Mouse (Mus musculus) hindbrain, embryonic 14.5 days (tissue): ENCODE data around the gene Mns1. TPM values are rescaled to one million over a fixed set of nuclear protein-coding genes. Genes with fewer than 3 reads are reported as not detected.

Source experiments
- ATAC-seq: fragments of 200-750 bp; cut with Nextera tagmentation; 2 replicates; pipeline ENCODE4 v1.8.0; 2017; ENCODE audit warnings: moderate number of reproducible peaks, mild to moderate bottlenecking, moderate TSS enrichment, moderate library complexity; ENCODE audit not compliant: low FRiP score
- DNase-seq: peaks from one replicate; pipeline ENCODE4 v3.0.0-alpha.2; 2015; ENCODE audit warnings: low spot score
- H3K27ac ChIP-seq: fragments of 300-500 bp; sonication (generic); 2 replicates; pipeline ENCODE4 v1.5.1; 2014; ENCODE audit warnings: mild to moderate bottlenecking, moderate library complexity
- H3K27me3 ChIP-seq: fragments of 300-500 bp; sonication (generic); 2 replicates; pipeline ENCODE4 v1.6.1; 2014; ENCODE audit warnings: mild to moderate bottlenecking, low read length, mixed read lengths; ENCODE audit not compliant: control insufficient read depth, insufficient read depth
- H3K36me3 ChIP-seq: fragments of 300-500 bp; sonication (generic); replicated peaks from 2 replicates; pipeline ENCODE4 v1.6.1; 2014; ENCODE audit not compliant: control insufficient read depth, insufficient read depth
- H3K4me1 ChIP-seq: fragments of 300-500 bp; sonication (generic); replicated peaks from 2 replicates; pipeline ENCODE4 v1.6.1; 2014; ENCODE audit warnings: antibody characterized with exemption, low read length, mixed read lengths; ENCODE audit not compliant: control insufficient read depth, insufficient read depth
- H3K4me2 ChIP-seq: fragments of 300-500 bp; sonication (generic); replicated peaks from 2 replicates; pipeline ENCODE4 v1.6.1; 2014; ENCODE audit warnings: mild to moderate bottlenecking, moderate library complexity
- H3K4me3 ChIP-seq: fragments of 300-500 bp; sonication (generic); replicated peaks from 2 replicates; pipeline ENCODE4 v1.5.1; 2014; ENCODE audit warnings: mild to moderate bottlenecking, low read length
- H3K9ac ChIP-seq: fragments of 300-500 bp; sonication (generic); 2 replicates; pipeline ENCODE4 v1.6.1; 2014
- H3K9me3 ChIP-seq: fragments of 300-500 bp; sonication (generic); 2 replicates; pipeline ENCODE4 v1.6.1; 2016; ENCODE audit warnings: low read length; ENCODE audit not compliant: control insufficient read depth
- WGBS: fragments of 180-500 bp; shearing (Covaris S2); extraction: QIAGEN DNeasy Blood & Tissue Kit; methylation state at CpG from one replicate; pipeline ENCODE4 v1.1.7; 2014; 5-methylcytosine and 5-hydroxymethylcytosine counted together
- microRNA-seq: library from miRNA; unstranded; fragments of <30 nt; microRNA quantifications from one replicate; pipeline ENCODE4, GENCODE M21; 2016
- polyA plus RNA-seq: library from polyadenylated mRNA; unstranded; fragments of >200 nt; fragmentation: Nextera tagmentation; extraction: Ambion mirVana; gene quantifications from 2 replicates; pipeline ENCODE4 v1.2.1, GENCODE M21; 2014

The Mns1 gene
- polyA plus RNA-seq, 1 experiment from 2014 or later, result 5.9 TPM

DNA sequence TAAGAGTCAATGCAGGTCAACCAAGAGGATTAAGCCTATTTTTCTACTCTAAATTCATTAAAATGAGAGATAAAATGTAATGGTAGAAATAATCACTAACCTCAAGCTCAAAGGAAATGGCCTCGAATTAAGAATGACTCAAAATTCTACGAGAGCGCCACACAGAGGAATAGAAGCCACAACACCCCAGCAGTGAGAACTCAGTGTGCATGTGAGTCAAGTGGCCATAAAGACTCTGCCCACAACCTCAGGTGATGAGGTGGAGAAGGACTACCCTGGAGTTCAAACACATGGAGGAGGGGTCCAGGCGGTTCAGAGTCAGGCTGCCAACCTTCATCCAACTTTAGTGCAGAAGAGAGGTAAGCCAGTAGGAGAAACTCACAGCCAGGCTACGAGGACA lies 51.3 kb downstream of the Mns1 start:
- H3K9me3 ChIP-seq, result no peaks in the 10 kb centered on the region
- ATAC-seq (no peak), DNase-seq (no peak)
- H3K9ac ChIP-seq, result no peak overlapping the region
- H3K4me2 ChIP-seq, result no peak overlapping the region
- WGBS, result 96% methylated on average over 5 of the region's 5 CpGs
- no peaks in the 10 kb centered on the region for H3K27me3 ChIP-seq
- peaks cover 21% of the 10 kb centered on the region for H3K36me3 ChIP-seq
- no peak overlapping the region for H3K27ac ChIP-seq
- peaks cover 14% of the 10 kb centered on the region for H3K4me1 ChIP-seq
- H3K4me3 ChIP-seq, result no peak overlapping the region

DNA sequence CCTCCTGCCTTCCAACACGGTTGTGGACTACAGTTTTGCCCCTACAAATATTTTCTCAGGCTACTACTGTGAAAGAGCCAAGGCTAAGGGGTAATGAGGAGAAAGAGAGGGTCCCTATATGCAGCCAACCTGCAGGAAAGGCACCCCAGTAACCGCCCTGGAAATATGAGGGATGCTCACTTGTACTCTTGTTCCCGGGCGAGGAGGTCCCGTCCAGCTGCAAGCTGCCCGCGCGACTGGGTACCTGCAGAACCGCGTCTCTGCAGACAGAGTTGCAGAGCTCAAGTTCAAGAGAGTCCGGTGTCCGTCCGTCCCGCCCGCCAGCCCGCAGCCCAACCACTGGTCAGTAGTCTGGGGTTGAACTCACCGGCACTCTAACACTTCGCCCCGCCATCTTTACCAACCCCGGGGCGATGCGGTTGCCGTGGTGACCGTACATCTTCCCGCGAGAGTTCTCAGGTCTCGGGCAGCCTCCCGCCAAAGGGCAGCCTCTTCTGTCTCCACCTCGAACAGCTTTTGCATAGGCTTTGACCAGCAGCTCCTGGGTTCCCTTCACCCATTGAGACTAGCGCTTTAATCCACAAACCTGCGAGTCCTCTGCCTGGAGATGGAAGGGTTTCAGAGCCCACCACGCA lies 53.9 kb downstream of the Mns1 start:
- Histone ChIP-seq H3K4me1 (peaks cover 14% of the 10 kb centered on the region), H3K36me3 (0 out of 2 replicates have a peak, but pooled peaks cover 5% of the 10 kb centered on the region), H3K27ac (peak overlapping the region; percentile 89), H3K4me2 (peak overlapping the region; percentile 71), H3K4me3 (peak overlapping the region; percentile 63), H3K9me3 (no peaks in the 10 kb centered on the region), H3K27me3 (no peaks in the 10 kb centered on the region), H3K9ac (peak overlapping the region; percentile 79)
- ATAC-seq (peak; percentile 94), DNase-seq (peak; percentile 92)
- WGBS, result under 1% methylated on average over 32 of the region's 32 CpGs

- peak within 1 kb of the TSS; percentile 79 for H3K9ac ChIP-seq
- no peaks in the 10 kb centered on the region for H3K36me3 ChIP-seq
- H3K4me1 ChIP-seq, result peaks cover 14% of the 10 kb centered on the region
- H3K9me3 ChIP-seq, result no peaks in the 10 kb centered on the region
- peak within 1 kb of the TSS; percentile 89 for H3K27ac ChIP-seq
- peak; percentile 25 for DNase-seq
- H3K4me2 ChIP-seq, result peak within 1 kb of the TSS; percentile 71
- H3K27me3 ChIP-seq, result no peaks in the 10 kb centered on the region
- 10% methylated on average over 6 of the region's 6 CpGs for WGBS
- peak; percentile 53; the same call in 1 of the 2 replicates for ATAC-seq
- H3K4me3 ChIP-seq, result peak within 1 kb of the TSS; percentile 63
These were observed 54.4 kb downstream of the Mns1 start, which contains the start of gene Tex9 for GRCm38 (mm10) chr9:72492194-72492565. Gene Tex9 (minus strand): TSS chr9:72492212.

GRCm38 (mm10) chr9:72493465-72493864 lies 55.7 kb downstream of the Mns1 start:
- Histone ChIP-seq H3K27me3 (no peaks in the 10 kb centered on the region), H3K4me2 (no peak overlapping the region), H3K36me3 (no peaks in the 10 kb centered on the region), H3K4me3 (no peak overlapping the region), H3K27ac (no peak overlapping the region), H3K9ac (no peak overlapping the region), H3K4me1 (peaks cover 14% of the 10 kb centered on the region), H3K9me3 (no peaks in the 10 kb centered on the region)
- no peak for ATAC-seq
- no peak for DNase-seq
- WGBS, result 95% methylated on average over 2 of the region's 2 CpGs

GRCm38 (mm10) chr9:72493984-72494685 lies 56.3 kb downstream of the Mns1 start:
- Histone ChIP-seq H3K36me3 (no peaks in the 10 kb centered on the region), H3K9ac (no peak overlapping the region), H3K27me3 (no peaks in the 10 kb centered on the region), H3K4me2 (no peak overlapping the region), H3K4me3 (no peak overlapping the region), H3K4me1 (peaks cover 14% of the 10 kb centered on the region), H3K27ac (no peak overlapping the region), H3K9me3 (no peaks in the 10 kb centered on the region)
- 86% methylated on average over 3 of the region's 3 CpGs for WGBS
- DNase-seq (no peak), ATAC-seq (no peak)

GRCm38 (mm10) chr9:72496691-72497090 lies 58.9 kb downstream of the Mns1 start:
- ATAC-seq (no peak), DNase-seq (no peak)
- Histone ChIP-seq H3K9me3 (no peaks in the 10 kb centered on the region), H3K36me3 (no peaks in the 10 kb centered on the region), H3K9ac (no peak overlapping the region), H3K27ac (no peak overlapping the region), H3K4me1 (peaks cover 6% of the 10 kb centered on the region), H3K4me2 (no peak overlapping the region), H3K4me3 (no peak overlapping the region), H3K27me3 (no peaks in the 10 kb centered on the region)
- 75% methylated on average over 2 of the region's 2 CpGs for WGBS

GRCm38 (mm10) chr9:72497171-72497570 lies 59.4 kb downstream of the Mns1 start:
- Histone ChIP-seq H3K27ac (no peak overlapping the region), H3K9ac (no peak overlapping the region), H3K4me3 (no peak overlapping the region), H3K36me3 (no peaks in the 10 kb centered on the region), H3K4me2 (no peak overlapping the region), H3K4me1 (peaks cover 4% of the 10 kb centered on the region), H3K9me3 (no peaks in the 10 kb centered on the region), H3K27me3 (no peaks in the 10 kb centered on the region)
- DNase-seq (no peak), ATAC-seq (no peak)
- WGBS, result 70% methylated on average over 3 of the region's 3 CpGs

Small RNAs within 50 kb of the gene (microRNA-seq; reads per million reads assigned to microRNA genes)
- gene Gm28010, result not detected

Other genes with a start within 250 kb of the Mns1 start
- 40.7 and 44.8 TPM in 2 replicates for gene Zfp280d, start 163.2 kb upstream of the Mns1 start, polyA plus RNA-seq
- gene Tex9, start 54.2 kb downstream of the Mns1 start, polyA plus RNA-seq, result 25.4 and 35.9 TPM in 2 replicates
- gene Rfx7, start 94.2 kb downstream of the Mns1 start, polyA plus RNA-seq, result 24.1 and 24.5 TPM in 2 replicates
- 478 and 513 TPM in 2 replicates for gene Nedd4, start 224.3 kb downstream of the Mns1 start, polyA plus RNA-seq